Mouse (Mus musculus) liver, adult 2 months (tissue): Measurements from ENCODE around the gene Pon3. TPM values are rescaled to one million over a fixed set of nuclear protein-coding genes. Genes with fewer than 3 reads are reported as not detected.
A peak's percentile ranks its signal among the peaks of the same experiment; 100 is the strongest.

ENCODE experiments used
- DNase-seq: peaks from one replicate; pipeline ENCODE4 v3.0.0-alpha.2; 2011; ENCODE audit warnings: low read depth, low spot score; ENCODE audit errors: extremely low read depth
- H3K27ac ChIP-seq: fragments of 200-500 bp; replicated peaks from 2 replicates; pipeline ENCODE4 v1.5.1; 2012; ENCODE audit warnings: low read depth, mild to moderate bottlenecking, control low read depth, inconsistent platforms, low read length; ENCODE audit not compliant: insufficient read depth
- H3K27me3 ChIP-seq: fragments of 200-500 bp; 2 replicates; pipeline ENCODE4 v1.6.1; 2012; ENCODE audit warnings: mild to moderate bottlenecking, moderate library complexity, low read length, inconsistent platforms; ENCODE audit not compliant: control insufficient read depth, insufficient read depth
- H3K36me3 ChIP-seq: fragments of 200-500 bp; 2 replicates; pipeline ENCODE4 v1.6.1; 2012; ENCODE audit warnings: low read length, inconsistent platforms; ENCODE audit not compliant: control insufficient read depth, insufficient read depth
- H3K4me1 ChIP-seq: fragments of 200-500 bp; 2 replicates; pipeline ENCODE4 v1.6.1; 2011; ENCODE audit warnings: low read length; ENCODE audit not compliant: control insufficient read depth, insufficient read depth
- H3K4me3 ChIP-seq: fragments of 200-500 bp; 2 replicates; pipeline ENCODE4 v1.5.1; 2011; ENCODE audit warnings: low read depth, mild to moderate bottlenecking, control low read depth, low read length, moderate library complexity; ENCODE audit not compliant: insufficient read depth
- H3K79me2 ChIP-seq: fragments of 200-500 bp; 2 replicates; pipeline ENCODE4 v1.6.1; 2012; ENCODE audit warnings: inconsistent platforms, mild to moderate bottlenecking, low read length, moderate library complexity; ENCODE audit not compliant: control insufficient read depth, insufficient read depth
- H3K9ac ChIP-seq: fragments of 200-500 bp; 2 replicates; pipeline ENCODE4 v1.6.1; 2012; ENCODE audit warnings: low read depth, mild to moderate bottlenecking, control low read depth, inconsistent platforms, low read length
- CTCF ChIP-seq: fragments of 200-500 bp; IDR thresholded peaks from 2 replicates; pipeline ENCODE4 v1.5.1; 2011; ENCODE audit warnings: low read depth, low read length, control low read depth
- POLR2A ChIP-seq: fragments of 200-500 bp; IDR thresholded peaks from 2 replicates; pipeline ENCODE4 v1.6.1; 2011; ENCODE audit warnings: low read length, control low read depth; ENCODE audit not compliant: insufficient read depth; ENCODE audit errors: extremely low read depth
- WGBS: fragments of 180-500 bp; shearing (Covaris S2); methylation state at CpG from one replicate; pipeline ENCODE4 v1.1.7; 2018; 5-methylcytosine and 5-hydroxymethylcytosine counted together
- polyA plus RNA-seq: library from polyadenylated mRNA; depleted of rRNA; stranded (reverse); fragments of >200 nt; gene quantifications from 2 replicates; pipeline ENCODE4 v1.2.3, GENCODE M21; 2012
- total RNA-seq: library from RNA; depleted of rRNA; stranded (reverse); fragments of >200 nt; gene quantifications from 2 replicates; pipeline ENCODE4 v1.2.3, GENCODE M21; 2014

Gene Pon3
- total and polyA plus RNA-seq, 2 experiments, result 38.5 to 148 TPM

- Histone ChIP-seq H3K27ac (no peak overlapping the region), H3K79me2 (peaks cover 3% of the 10 kb centered on the region; the same call in 1 of the 2 replicates), H3K9ac (no peak overlapping the region), H3K4me1 (peaks cover 12% of the 10 kb centered on the region), H3K27me3 (no peaks in the 10 kb centered on the region), H3K36me3 (peaks cover 47% of the 10 kb centered on the region), H3K4me3 (no peak overlapping the region)
- TF ChIP-seq POLR2A (no peak), CTCF (no peak)
- no peak for DNase-seq
- 88% methylated on average over 7 of the region's 7 CpGs for WGBS
Measured at GRCm38 (mm10) chr6:5186229-5186950, 69.7 kb downstream of the Pon3 start.

- peaks cover 74% of the 10 kb centered on the region for H3K36me3 ChIP-seq
- TF ChIP-seq CTCF (no peak), POLR2A (no peak)
- 88% methylated on average over 5 of the region's 5 CpGs for WGBS
- H3K79me2 ChIP-seq, result no peaks in the 10 kb centered on the region
- H3K4me3 ChIP-seq, result no peak overlapping the region
- no peak for DNase-seq
- H3K9ac ChIP-seq, result no peak overlapping the region
- peaks cover 5% of the 10 kb centered on the region; the same call in 1 of the 2 replicates for H3K4me1 ChIP-seq
- no peaks in the 10 kb centered on the region for H3K27me3 ChIP-seq
- no peak overlapping the region for H3K27ac ChIP-seq
Measured at GRCm38 (mm10) chr6:5180645-5181044, 75.4 kb downstream of the Pon3 start.

- peaks cover 66% of the 10 kb centered on the region for H3K36me3 ChIP-seq
- WGBS, result 87% methylated on average over 6 of the region's 6 CpGs
Measured at GRCm38 (mm10) chr6:5179189-5179588, 76.9 kb downstream of the Pon3 start.

GRCm38 (mm10) chr6:5177967-5178891 lies 77.9 kb downstream of the Pon3 start:
- peaks cover 71% of the 10 kb centered on the region for H3K36me3 ChIP-seq
- H3K4me1 ChIP-seq, result peaks cover 18% of the 10 kb centered on the region; the same call in 1 of the 2 replicates
- no peaks in the 10 kb centered on the region for H3K27me3 ChIP-seq
- no peak overlapping the region for H3K27ac ChIP-seq
- 79% methylated on average over 19 of the region's 19 CpGs for WGBS
- TF ChIP-seq POLR2A (no peak), CTCF (no peak)
- no peak overlapping the region for H3K4me3 ChIP-seq
- no peak for DNase-seq
- no peaks in the 10 kb centered on the region for H3K79me2 ChIP-seq
- no peak overlapping the region for H3K9ac ChIP-seq

More at GRCm38 (mm10) chr6:5179189-5179588, 76.9 kb downstream of the Pon3 start:
- H3K27ac ChIP-seq, result no peak overlapping the region
- DNase-seq, result no peak
- TF ChIP-seq POLR2A, result no peak
- TF ChIP-seq CTCF, result no peak
- H3K4me1 ChIP-seq, result peaks cover 16% of the 10 kb centered on the region; the same call in 1 of the 2 replicates
- no peak overlapping the region for H3K4me3 ChIP-seq
- no peak overlapping the region for H3K9ac ChIP-seq
- H3K79me2 ChIP-seq, result no peaks in the 10 kb centered on the region
- no peaks in the 10 kb centered on the region for H3K27me3 ChIP-seq

- H3K27me3 ChIP-seq, result no peaks in the 10 kb centered on the region
- peak overlapping the region; percentile 40; the same call in 1 of the 2 replicates for H3K27ac ChIP-seq
- TF ChIP-seq POLR2A (no peak), CTCF (no peak)
- DNase-seq, result peak; percentile 81
- no peak overlapping the region for H3K4me3 ChIP-seq
- WGBS, result 39% methylated on average over 10 of the region's 10 CpGs
- H3K4me1 ChIP-seq, result peaks cover 32% of the 10 kb centered on the region
- no peak overlapping the region; the same call in 1 of the 2 replicates for H3K9ac ChIP-seq
- peaks cover 58% of the 10 kb centered on the region for H3K36me3 ChIP-seq
- H3K79me2 ChIP-seq, result no peaks in the 10 kb centered on the region
Measured at GRCm38 (mm10) chr6:5174179-5174812, 81.8 kb downstream of the Pon3 start.
